Mouse (Mus musculus) embryo, embryonic 9.5 days (tissue): ENCODE results near the gene Ptpn13.

Source experiments
- DNase-seq: peaks from one replicate; pipeline ENCODE4 v3.0.0-alpha.2; 2017; ENCODE audit errors: extremely low spot score

Gene Ptpn13

GRCm38 (mm10) chr5:103595394-103596226 is 170.6 kb downstream of the Ptpn13 start:
- DNase-seq, result no peak

- DNase-seq, result no peak
Observed at GRCm38 (mm10) chr5:103596467-103597146, 171.6 kb downstream of the Ptpn13 start.

GRCm38 (mm10) chr5:103597604-103598003 is 172.6 kb downstream of the Ptpn13 start:
- no peak for DNase-seq

GRCm38 (mm10) chr5:103598264-103598663 is 173.3 kb downstream of the Ptpn13 start:
- DNase-seq, result no peak

GRCm38 (mm10) chr5:103598881-103599280 is 173.9 kb downstream of the Ptpn13 start:
- DNase-seq, result no peak

GRCm38 (mm10) chr5:103603115-103603893 is 178.3 kb downstream of the Ptpn13 start:
- no peak for DNase-seq

- no peak for DNase-seq
Observed at GRCm38 (mm10) chr5:103605707-103606106, 180.7 kb downstream of the Ptpn13 start.

- DNase-seq, result no peak
Observed at GRCm38 (mm10) chr5:103610148-103610547, 185.2 kb downstream of the Ptpn13 start.

GRCm38 (mm10) chr5:103610856-103611472 is 186.0 kb downstream of the Ptpn13 start:
- no peak for DNase-seq

GRCm38 (mm10) chr5:103612316-103612715 is 187.3 kb downstream of the Ptpn13 start:
- no peak for DNase-seq

GRCm38 (mm10) chr5:103614356-103614755 is 189.4 kb downstream of the Ptpn13 start:
- no peak for DNase-seq

GRCm38 (mm10) chr5:103617191-103617590 is 192.2 kb downstream of the Ptpn13 start:
- no peak for DNase-seq

- no peak for DNase-seq
Observed at GRCm38 (mm10) chr5:103620301-103620973, 195.4 kb downstream of the Ptpn13 start.

GRCm38 (mm10) chr5:103622321-103622720 is 197.3 kb downstream of the Ptpn13 start:
- no peak for DNase-seq

- DNase-seq, result no peak
Observed at GRCm38 (mm10) chr5:103624831-103625230, 199.8 kb downstream of the Ptpn13 start.

GRCm38 (mm10) chr5:103628499-103628898 is 203.5 kb downstream of the Ptpn13 start:
- no peak for DNase-seq

- DNase-seq, result no peak
Observed at GRCm38 (mm10) chr5:103629111-103629764, 204.2 kb downstream of the Ptpn13 start, which contains the start of gene Slc10a6. Gene Slc10a6 (minus strand): TSS chr5:103629403.

- DNase-seq, result no peak
Observed at GRCm38 (mm10) chr5:103629854-103630580, 205.0 kb downstream of the Ptpn13 start.

- no peak for DNase-seq
Observed at GRCm38 (mm10) chr5:103637162-103637561, 212.2 kb downstream of the Ptpn13 start.

- DNase-seq, result no peak
Observed at GRCm38 (mm10) chr5:103644167-103644566, 219.2 kb downstream of the Ptpn13 start.
